Mouse (Mus musculus): ENCODE measurements around the gene Il17rd.

GRCm38 (mm10) chr14:27115275-27115660, 76.5 kb downstream of the Il17rd start:
- TF ChIP-seq ZC3H11A (IDR thresholded peaks at IDR 0.05; ENCODE audit: low read depth, low read length) (no peak), CTCF (IDR thresholded peaks at IDR 0.05 in 2 of 3, conservative IDR thresholded peaks at IDR 0.05 in 1 of 3; ENCODE audit: control insufficient read depth in 1 of 3, insufficient read depth in 1 of 3, low read depth in 2 of 3, low read length in 3 of 3, poor library complexity in 1 of 3, severe bottlenecking in 1 of 3) (no peak), GABPA (IDR thresholded peaks at IDR 0.05; ENCODE audit: low read depth, low read length) (no peak), UBTF (IDR thresholded peaks at IDR 0.05; ENCODE audit: borderline replicate concordance, insufficient read depth, low read depth, low read length) (no peak), USF2 (IDR thresholded peaks at IDR 0.05; ENCODE audit: borderline replicate concordance in 1 of 2, insufficient read depth in 1 of 2, low read depth in 1 of 2, low read length in 2 of 2) (no peak), ZKSCAN1 (IDR thresholded peaks at IDR 0.05; ENCODE audit: low read depth, low read length) (no peak), USF1 (IDR thresholded peaks at IDR 0.05; ENCODE audit: low read depth, low read length) (no peak), POLR2A (IDR thresholded peaks at IDR 0.05; ENCODE audit: control insufficient read depth in 1 of 2, insufficient read depth in 1 of 2, low read depth in 1 of 2, low read length in 2 of 2, poor library complexity in 1 of 2) (no peak), E2F4 (IDR thresholded peaks at IDR 0.05; ENCODE audit: borderline replicate concordance, low read depth, low read length) (no peak), MAFK (IDR thresholded peaks at IDR 0.05; ENCODE audit: borderline replicate concordance, low read depth, low read length) (no peak), GATA1 (IDR thresholded peaks at IDR 0.05; ENCODE audit: low read depth, low read length) (no peak)
